Mouse (Mus musculus): ENCODE results near the gene Uba2.
"Not testable (repeated sequence)": the region's sequence is repeated elsewhere in the genome, so short reads cannot be mapped to it uniquely, and the experiment has no call there.

Gene Uba2

DNA sequence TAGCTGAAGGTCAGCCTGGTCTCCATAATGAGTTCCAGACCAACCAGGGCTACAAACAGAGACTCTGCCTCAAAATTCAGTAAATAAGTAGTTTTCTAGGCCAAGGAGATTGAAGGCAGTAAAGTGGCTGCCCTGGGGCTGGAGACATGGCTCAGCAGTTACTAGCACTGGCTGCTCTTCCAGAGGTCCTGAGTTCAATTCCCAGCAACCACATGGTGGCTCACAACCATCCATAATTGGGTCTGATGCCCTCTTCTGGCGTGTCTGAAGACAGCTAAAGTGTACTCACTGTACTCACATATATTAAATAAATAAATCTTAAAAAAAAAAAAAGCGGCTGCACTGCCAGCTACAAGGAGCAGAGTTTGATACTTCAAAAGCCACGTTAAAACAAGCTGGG is 3.4 kb downstream of the Uba2 start:
- DNase-seq, result no peak

DNA sequence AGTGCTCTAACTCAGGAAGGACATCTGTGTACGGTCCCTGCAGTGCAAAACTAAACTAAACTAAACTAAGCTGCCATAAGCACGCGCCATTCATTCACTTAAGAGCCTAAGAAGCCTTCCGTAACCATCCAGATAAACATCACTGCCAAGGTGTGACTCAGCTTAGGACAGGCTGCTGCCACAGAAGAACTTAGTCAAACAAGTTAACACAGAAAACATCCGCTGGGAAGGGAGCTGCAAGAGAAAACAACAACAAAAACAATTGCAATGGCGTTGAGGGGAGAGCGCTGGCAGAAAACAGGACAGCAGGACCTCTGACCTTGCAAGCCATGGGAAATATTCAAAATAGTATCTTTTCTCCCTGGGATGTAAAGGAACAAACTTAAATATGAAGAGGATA is 4.7 kb downstream of the Uba2 start:
- no peak for DNase-seq

DNA sequence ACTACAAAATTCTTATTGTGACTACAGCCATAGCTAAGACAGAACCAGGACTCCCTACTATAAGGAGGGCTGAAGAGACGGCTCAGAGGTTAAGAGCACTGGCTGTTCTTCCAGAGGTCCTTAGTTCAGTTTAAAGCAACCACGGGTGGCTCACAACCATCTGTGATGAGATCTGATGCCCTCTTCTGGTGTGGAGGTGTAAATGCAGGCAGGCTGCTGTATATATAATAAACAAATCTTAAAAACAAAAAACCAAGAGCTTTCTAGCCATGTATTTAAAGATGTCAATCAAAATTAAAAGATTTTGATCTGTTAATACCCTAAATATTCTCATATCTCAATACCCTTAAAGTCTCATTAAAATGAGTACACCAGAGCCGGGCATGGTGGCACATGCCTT is 10.2 kb downstream of the Uba2 start:
- DNase-seq, result no peak

- DNase-seq, result no peak
Measured at GRCm38 (mm10) chr7:34157994-34158393, 11.4 kb downstream of the Uba2 start.

DNA sequence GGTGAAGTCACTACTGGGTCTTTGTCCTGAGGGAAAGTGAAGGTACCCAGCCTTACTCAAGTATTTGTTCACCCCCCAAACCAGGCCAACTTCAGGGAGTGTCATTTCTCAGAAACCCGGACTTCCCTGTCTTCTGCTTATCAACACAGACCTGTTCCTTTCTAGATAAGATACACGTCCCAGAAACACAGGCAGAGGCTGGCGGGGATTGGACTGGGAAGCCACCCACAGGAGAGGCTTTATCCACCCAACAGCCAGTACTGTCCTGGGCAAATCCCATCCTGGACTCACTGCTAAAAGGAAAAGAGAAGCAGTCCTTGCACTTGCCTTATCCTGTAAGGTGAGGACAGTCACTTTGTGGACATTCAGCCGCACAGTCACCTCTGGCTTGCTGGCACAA is 22.2 kb downstream of the Uba2 start:
- no peak for DNase-seq

GRCm38 (mm10) chr7:34141123-34141522 is 28.3 kb downstream of the Uba2 start:
- no peak for DNase-seq

- no peak for DNase-seq
Measured at GRCm38 (mm10) chr7:34139493-34139892, 29.9 kb downstream of the Uba2 start.

- no peak for DNase-seq
Measured at GRCm38 (mm10) chr7:34134336-34134735, 35.1 kb downstream of the Uba2 start.

- DNase-seq, result peak; percentile 10
Measured at GRCm38 (mm10) chr7:34133117-34133762, 36.2 kb downstream of the Uba2 start, which contains the start of gene Wtip. Wtip (minus strand) TSS chr7:34133268.

DNA sequence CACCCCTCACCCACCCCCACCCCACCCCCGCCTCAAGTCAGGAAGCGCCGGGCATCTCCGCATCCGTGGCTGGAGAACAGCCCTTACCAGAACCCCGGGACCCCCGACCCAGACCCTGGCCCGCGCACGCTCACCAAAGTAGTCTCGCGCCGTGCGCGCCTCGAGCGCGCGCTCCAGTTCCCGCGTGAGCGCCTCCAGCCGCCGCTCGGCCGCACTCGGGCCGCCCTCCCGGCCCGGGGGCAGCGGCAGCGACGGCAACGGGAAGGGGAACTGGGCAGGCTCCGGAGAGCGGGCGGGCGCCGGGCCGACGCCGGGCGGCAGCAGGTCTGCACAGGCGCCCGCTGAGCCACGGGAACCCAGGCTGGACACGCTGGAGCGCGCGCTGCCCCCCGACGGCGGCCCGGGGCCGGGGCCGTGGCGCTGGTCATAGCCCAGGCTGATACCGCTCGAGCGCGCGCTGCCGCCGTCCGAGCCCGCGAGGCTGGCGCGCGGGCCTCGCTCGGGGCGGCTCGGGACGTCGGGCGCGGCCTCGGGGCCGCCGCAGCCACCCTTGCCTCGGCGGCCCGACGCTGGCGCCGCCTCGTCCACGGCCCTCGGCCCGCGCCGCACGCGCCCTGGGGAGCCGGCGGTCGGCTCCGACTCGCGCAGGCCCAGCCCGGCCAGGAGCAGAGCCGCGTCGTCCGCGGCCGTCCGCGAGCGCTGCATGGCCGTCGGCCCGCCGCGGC is 36.9 kb downstream of the Uba2 start:
- no peak for DNase-seq

DNA sequence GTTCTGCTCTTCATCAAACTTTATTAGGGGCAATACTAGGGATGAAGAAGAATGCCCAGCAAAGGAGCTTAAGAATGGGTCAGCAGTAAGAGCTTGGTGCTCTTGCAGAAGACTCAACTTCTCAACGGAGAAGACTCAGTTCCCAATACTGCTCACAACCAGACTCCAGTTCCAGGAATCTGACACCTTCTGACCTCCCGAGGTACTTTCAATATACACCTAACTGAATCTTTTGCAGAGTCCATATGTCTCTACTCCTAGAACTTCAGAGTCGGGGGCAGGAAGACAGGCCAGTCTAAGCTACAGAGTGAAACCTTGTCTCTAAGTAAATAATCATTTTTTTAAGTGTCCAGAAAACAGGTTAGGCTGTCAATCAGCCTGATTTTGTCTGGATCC is 37.4 kb downstream of the Uba2 start:
- DNase-seq, result no peak

DNA sequence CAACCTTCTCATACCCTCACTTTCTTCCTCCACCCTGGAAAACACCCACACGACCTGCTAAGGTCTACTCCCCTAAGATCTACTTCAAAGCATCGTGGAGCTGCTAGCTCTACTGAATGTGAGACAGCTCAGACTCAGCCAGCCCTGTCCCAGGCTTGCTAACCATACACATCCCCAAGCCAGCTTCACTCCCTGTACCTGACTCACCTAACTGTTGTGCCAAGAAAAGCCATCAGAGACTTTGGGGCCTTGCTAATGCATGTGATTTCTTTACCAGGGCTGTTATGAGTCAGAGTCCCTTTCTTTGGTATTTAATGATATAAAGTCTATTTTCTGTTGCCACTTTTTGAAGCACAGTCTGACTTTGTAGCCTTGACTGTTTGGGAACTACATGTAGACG is 38.3 kb downstream of the Uba2 start:
- DNase-seq, result no peak

GRCm38 (mm10) chr7:34126291-34126690 is 43.1 kb downstream of the Uba2 start:
- no peak for DNase-seq

GRCm38 (mm10) chr7:34125346-34125745 is 44.1 kb downstream of the Uba2 start:
- no peak for DNase-seq

DNA sequence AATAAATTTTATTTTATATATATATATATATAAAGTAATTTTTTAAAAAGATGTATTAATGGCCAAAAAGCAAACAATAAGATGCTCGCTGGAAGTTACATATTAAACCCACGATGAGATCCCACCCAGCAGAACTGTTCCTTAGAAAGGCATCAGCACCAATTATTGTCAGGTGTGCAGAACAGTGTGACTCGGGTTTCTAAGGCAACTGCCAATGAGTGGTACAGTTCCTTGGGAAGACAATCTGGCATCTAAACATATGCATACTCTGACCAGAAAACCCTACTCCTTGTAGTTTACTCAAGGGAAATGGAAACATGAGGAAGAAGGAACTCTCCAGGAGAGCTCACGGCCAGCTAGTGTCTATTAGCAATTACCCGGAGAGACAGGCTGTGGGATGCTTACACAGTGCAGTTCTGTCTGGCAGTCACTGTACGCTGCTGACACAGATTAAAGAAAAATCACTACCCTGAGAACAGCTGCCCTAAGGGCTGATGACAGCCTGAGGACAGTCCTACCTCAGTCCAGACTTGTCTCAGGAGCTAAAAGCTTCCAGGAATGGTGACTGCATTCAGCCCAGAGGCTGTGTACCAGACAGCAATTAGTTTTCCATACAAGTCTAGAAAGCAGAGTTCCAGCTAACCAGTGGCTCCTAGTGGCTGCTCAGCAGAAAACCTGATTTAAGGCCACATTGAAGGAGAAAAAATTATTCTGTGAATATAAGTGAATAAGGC is 46.2 kb downstream of the Uba2 start:
- no peak for DNase-seq

DNA sequence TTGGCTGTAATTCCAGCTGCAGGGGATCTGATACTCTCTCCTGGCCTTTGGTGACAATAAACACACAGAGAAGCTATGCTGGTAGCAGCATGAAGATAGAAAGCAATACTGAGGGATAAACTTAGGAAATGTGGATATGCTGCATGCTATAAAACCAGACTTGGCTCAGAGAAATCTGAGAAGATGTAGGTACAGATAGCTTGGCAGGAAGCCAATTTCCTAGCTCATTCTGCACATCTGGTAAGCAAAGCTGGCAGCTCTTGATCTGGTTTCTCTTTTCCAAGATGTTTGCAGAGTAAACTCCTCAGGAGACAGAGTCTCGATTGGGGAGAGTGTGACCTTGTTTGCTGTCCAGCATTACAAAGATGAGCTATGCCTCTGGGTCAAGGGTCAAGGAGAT is 48.8 kb downstream of the Uba2 start:
- DNase-seq, result not testable (repeated sequence)

GRCm38 (mm10) chr7:34116601-34117000 is 52.8 kb downstream of the Uba2 start:
- DNase-seq, result no peak

DNA sequence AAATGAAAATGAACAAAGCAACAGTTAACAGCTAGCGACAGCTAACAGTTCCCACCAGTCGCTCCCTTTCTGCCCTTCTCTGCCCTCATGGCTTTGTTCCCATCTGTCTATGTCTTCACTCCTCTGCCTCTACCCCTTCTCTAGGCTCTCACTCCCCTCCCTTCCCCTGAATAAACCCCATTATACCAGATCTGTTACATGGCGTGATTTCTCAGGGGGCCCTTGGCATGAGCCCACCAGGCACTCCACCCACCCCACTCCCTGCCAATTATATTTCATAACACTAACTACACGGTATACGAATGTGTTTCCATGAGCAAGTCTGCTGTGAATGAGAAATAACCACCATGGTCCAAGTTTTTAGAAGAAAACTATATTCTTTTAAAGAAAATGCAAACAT is 60.2 kb downstream of the Uba2 start:
- DNase-seq, result no peak

DNA sequence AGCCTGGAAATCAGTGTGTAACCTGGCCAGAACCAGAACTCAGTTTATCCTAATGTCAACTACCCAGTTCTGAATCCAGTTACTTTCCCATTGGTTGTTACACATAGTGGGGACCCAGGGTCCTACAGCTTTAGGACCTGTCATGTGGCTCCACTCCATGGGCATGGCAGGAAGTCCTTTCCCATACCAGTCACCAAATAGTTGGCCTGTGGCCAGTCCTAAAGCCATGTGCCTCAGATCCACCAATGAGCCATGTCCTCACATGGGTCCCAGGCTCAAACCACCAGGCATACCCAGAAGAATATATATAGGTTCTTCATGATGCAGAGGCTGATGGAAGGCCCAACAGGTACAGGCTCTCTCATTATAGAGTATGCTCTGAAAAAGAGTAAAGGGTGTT is 68.1 kb downstream of the Uba2 start:
- no peak for DNase-seq

DNA sequence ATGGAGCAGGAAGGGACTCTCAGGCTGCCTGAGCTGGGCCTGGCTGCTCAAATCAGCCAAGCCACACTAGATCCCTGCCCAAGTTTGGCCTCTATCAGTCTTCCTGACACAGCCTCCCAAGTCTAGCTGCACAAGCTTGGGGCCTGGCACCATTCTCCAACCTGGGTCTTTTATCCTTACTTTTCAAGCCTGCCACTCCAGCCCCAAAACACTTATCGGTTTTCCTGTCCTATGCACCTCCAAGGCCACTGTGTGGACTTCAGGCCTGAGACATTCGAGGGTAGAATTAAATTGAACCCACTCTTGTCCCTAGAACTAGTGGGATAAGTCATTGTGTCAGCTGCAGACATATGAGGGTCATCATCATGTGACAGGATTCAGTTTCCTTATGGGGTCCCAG is 69.4 kb downstream of the Uba2 start:
- no peak for DNase-seq

- DNase-seq, result no peak
Measured at GRCm38 (mm10) chr7:34094911-34095481, 74.4 kb downstream of the Uba2 start, which contains the start of gene Scgb1b30. Scgb1b30 (plus strand) TSS chr7:34095431.
